Mouse (Mus musculus) lung, embryonic 14.5 days (tissue): ENCODE results near the gene Dus1l. TPM values are rescaled to one million over a fixed set of nuclear protein-coding genes. Genes with fewer than 3 reads are reported as not detected.

Source experiments
- ATAC-seq: fragments of 200-750 bp; cut with Nextera tagmentation; 2 replicates; pipeline ENCODE4 v1.8.0; 2017; ENCODE audit warnings: mild to moderate bottlenecking, moderate TSS enrichment, moderate library complexity; ENCODE audit not compliant: insufficient read depth
- DNase-seq: peaks from one replicate; pipeline ENCODE4 v3.0.0-alpha.2; 2015
- H3K27ac ChIP-seq: fragments of 300-500 bp; sonication (generic); 2 replicates; pipeline ENCODE4 v1.5.1; 2014; ENCODE audit warnings: low read depth, mild to moderate bottlenecking, moderate library complexity
- H3K27me3 ChIP-seq: fragments of 300-500 bp; sonication (generic); 2 replicates; pipeline ENCODE4 v1.6.1; 2014; ENCODE audit warnings: low read length, control low read depth; ENCODE audit not compliant: insufficient read depth
- H3K36me3 ChIP-seq: fragments of 300-500 bp; sonication (generic); 2 replicates; pipeline ENCODE4 v1.6.1; 2014; ENCODE audit warnings: control low read depth; ENCODE audit not compliant: insufficient read depth
- H3K4me1 ChIP-seq: fragments of 300-500 bp; sonication (generic); 2 replicates; pipeline ENCODE4 v1.6.1; 2014; ENCODE audit warnings: antibody characterized with exemption, control low read depth; ENCODE audit not compliant: insufficient read depth
- H3K4me2 ChIP-seq: fragments of 300-500 bp; sonication (generic); 2 replicates; pipeline ENCODE4 v1.6.1; 2014; ENCODE audit warnings: mild to moderate bottlenecking
- H3K4me3 ChIP-seq: fragments of 300-500 bp; sonication (generic); 2 replicates; pipeline ENCODE4 v1.5.1; 2014; ENCODE audit warnings: low read depth, low read length
- H3K9ac ChIP-seq: fragments of 300-500 bp; sonication (generic); 2 replicates; pipeline ENCODE4 v1.6.1; 2014
- H3K9me3 ChIP-seq: fragments of 300-500 bp; sonication (generic); 2 replicates; pipeline ENCODE4 v1.6.1; 2016; ENCODE audit warnings: low read depth, low read length, control low read depth
- CTCF ChIP-seq: IDR thresholded peaks from 2 replicates; pipeline ENCODE4 v1.5.1; 2016; ENCODE audit warnings: antibody characterized with exemption, low read depth
- WGBS: fragments of 180-500 bp; shearing (Covaris S2); extraction: QIAGEN DNeasy Blood & Tissue Kit; methylation state at CpG from one replicate; pipeline ENCODE4 v1.1.7; 2014; 5-methylcytosine and 5-hydroxymethylcytosine counted together
- polyA plus RNA-seq: library from polyadenylated mRNA; unstranded; fragments of >200 nt; fragmentation: Nextera tagmentation; extraction: Ambion mirVana; gene quantifications from 2 replicates; pipeline ENCODE4 v1.2.1, GENCODE M21; 2014

The Dus1l gene
- polyA plus RNA-seq, 1 experiment from 2014 or later = 87.4 TPM

GRCm38 (mm10) chr11:120829757-120830532 is 33.7 kb upstream of the Dus1l start:
- Histone ChIP-seq H3K36me3 (no peaks in the 10 kb centered on the region), H3K4me1 (peaks cover 12% of the 10 kb centered on the region), H3K9ac (no peak overlapping the region), H3K27me3 (no peaks in the 10 kb centered on the region), H3K4me3 (no peak overlapping the region), H3K27ac (no peak overlapping the region), H3K9me3 (no peaks in the 10 kb centered on the region), H3K4me2 (no peak overlapping the region)
- no peak for DNase-seq
- TF ChIP-seq CTCF = no peak
- ATAC-seq = no peak
- 80% methylated on average over 10 of the region's 10 CpGs for WGBS

DNA sequence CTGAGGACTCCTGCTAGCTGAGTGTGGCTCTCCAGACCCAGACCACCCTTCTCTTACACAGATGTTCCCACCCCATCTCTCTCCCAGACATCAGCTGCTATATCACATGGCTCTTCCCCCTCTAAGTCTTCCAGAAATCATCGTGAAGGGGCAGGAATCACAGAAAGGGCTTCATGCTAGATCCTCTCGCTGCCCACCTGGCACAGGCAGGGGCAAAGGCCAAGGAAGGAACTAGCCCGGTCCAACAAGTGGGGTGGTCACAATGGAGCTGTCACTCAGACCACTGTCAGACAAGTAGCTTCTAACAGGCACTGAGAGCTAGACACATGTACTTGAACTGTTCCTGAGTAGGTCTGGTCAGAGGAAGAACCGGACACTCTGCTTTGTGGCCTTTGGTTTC is 32.2 kb upstream of the Dus1l start:
- DNase-seq = no peak
- H3K27ac ChIP-seq = no peak overlapping the region
- 65% methylated on average over 4 of the region's 4 CpGs for WGBS
- no peaks in the 10 kb centered on the region for H3K9me3 ChIP-seq
- H3K4me3 ChIP-seq = no peak overlapping the region
- H3K27me3 ChIP-seq = no peaks in the 10 kb centered on the region
- no peak overlapping the region for H3K4me2 ChIP-seq
- H3K9ac ChIP-seq = 0 out of 2 replicates have a peak overlapping the region, but pooled peaks have one; percentile 20
- H3K4me1 ChIP-seq = peaks cover 9% of the 10 kb centered on the region
- no peaks in the 10 kb centered on the region for H3K36me3 ChIP-seq
- ATAC-seq = no peak
- TF ChIP-seq CTCF = no peak

DNA sequence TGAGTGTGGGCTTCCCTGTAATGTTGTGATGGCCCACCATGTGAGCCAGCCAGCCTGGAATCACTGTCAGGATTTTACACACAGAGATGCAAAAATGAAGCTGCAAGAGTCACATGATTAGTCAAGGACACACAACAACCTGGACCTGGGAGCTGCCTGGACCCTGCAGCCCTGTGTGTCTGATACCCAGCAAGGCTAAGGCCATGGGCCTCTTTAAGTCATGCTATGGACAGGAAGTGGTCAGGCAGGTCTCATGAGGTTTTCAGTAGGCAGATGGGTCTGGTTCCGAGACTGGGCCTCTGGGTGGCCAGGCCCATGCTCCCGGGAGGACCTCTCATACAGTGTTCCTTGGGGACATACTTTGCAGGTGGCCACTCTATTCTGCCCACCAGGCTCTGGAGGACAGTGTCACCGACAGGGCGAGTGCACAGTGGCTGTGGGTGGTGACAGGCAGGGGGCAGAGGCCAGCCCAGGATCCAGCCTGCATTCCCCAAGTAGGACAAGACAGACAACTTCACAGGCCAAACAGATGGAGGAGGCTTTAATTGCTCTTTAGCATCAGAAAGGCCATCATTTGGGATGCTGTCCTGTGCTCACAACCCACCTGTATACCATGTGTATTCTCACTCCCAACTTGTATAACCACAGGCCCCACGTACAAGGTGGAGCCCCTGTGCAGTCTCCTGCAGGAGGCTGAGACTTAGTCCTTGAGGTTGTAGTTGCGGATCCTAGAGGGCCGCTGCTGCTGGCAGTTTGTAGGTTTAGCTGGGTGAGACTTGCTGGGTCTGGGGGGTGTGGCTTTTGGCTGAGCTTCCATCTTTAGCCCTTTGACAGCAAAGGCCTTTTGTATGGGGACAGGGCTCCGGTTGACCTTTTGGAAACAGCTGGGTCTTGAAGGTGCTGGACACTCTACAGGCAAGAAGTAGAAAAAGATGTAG is 30.1 kb upstream of the Dus1l start:
- no peak overlapping the region for H3K4me2 ChIP-seq
- no peak for DNase-seq
- peaks cover 19% of the 10 kb centered on the region for H3K4me1 ChIP-seq
- no peak for TF ChIP-seq CTCF
- 78% methylated on average over 8 of the region's 8 CpGs for WGBS
- no peaks in the 10 kb centered on the region for H3K9me3 ChIP-seq
- H3K4me3 ChIP-seq = no peak overlapping the region
- H3K9ac ChIP-seq = no peak overlapping the region
- no peak for ATAC-seq
- H3K27ac ChIP-seq = peak overlapping the region; percentile 97; the same call in 1 of the 2 replicates
- H3K36me3 ChIP-seq = peaks cover 14% of the 10 kb centered on the region
- no peaks in the 10 kb centered on the region for H3K27me3 ChIP-seq

GRCm38 (mm10) chr11:120825289-120825863 is 29.2 kb upstream of the Dus1l start:
- no peaks in the 10 kb centered on the region for H3K27me3 ChIP-seq
- H3K4me1 ChIP-seq = peaks cover 19% of the 10 kb centered on the region
- H3K4me3 ChIP-seq = peak overlapping the region; percentile 89
- no peak for ATAC-seq
- H3K36me3 ChIP-seq = peaks cover 23% of the 10 kb centered on the region
- no peaks in the 10 kb centered on the region for H3K9me3 ChIP-seq
- peak overlapping the region; percentile 97 for H3K27ac ChIP-seq
- peak overlapping the region; percentile 97 for H3K4me2 ChIP-seq
- no peak for TF ChIP-seq CTCF
- H3K9ac ChIP-seq = peak overlapping the region; percentile 90
- no peak for DNase-seq
- WGBS = 35% methylated on average over 4 of the region's 4 CpGs

GRCm38 (mm10) chr11:120824787-120825288 is 28.6 kb upstream of the Dus1l start:
- Histone ChIP-seq H3K9me3 (no peaks in the 10 kb centered on the region), H3K27ac (peak overlapping the region; percentile 97), H3K4me2 (peak overlapping the region; percentile 97), H3K9ac (peak overlapping the region; percentile 90), H3K4me1 (peaks cover 19% of the 10 kb centered on the region), H3K36me3 (peaks cover 29% of the 10 kb centered on the region), H3K4me3 (peak overlapping the region; percentile 89), H3K27me3 (no peaks in the 10 kb centered on the region)
- no peak for DNase-seq
- ATAC-seq = peak; percentile 13
- WGBS = 1% methylated on average over 21 of the region's 21 CpGs
- TF ChIP-seq CTCF = no peak

DNA sequence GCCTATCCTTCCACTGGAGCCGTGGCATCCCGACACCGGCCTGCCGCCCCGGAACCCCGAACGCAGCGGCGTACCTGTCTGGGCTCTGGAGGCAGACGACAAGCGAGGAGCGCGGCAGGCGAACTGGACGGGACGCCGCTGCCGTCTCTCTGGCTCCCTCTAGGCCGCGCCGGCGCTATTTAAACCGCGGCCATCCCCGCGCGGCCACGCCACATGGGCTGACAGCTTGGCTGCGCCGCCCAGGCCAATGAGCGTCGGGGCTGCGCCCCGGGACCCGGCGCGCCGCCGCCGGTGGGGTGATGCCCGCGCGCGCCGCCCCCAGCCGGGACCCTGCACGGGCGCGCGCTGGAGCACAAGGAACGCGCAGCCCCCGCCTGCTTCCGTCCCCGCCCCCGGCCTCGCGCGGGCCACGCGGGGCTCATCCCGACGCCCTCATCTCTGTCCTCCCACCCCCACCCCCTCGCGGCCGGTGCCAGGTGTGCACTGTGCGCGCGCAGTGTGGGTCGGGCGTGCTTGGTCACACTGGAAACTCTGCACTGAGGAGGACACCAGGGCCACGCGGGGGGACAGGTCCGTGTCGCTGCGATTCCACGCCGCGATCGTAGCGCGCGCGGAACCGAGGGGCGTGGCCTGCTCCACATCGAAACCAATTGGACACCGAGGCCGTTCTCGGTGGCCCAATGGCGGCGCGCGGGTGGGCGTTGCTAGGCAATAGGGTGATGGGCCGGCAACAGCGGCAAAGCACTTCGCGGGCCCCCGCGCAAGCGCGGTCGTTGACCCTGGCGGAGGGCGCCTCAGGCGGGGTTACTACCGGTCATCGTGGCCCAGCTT is 28.0 kb upstream of the Dus1l start, which contains the start of gene Fasn:
Gene Fasn, minus strand, starts transcription at position 592 of the 831 bp plus-strand sequence.
- peaks cover 19% of the 10 kb centered on the region for H3K4me1 ChIP-seq
- WGBS = 0% methylated on average over 102 of the region's 109 CpGs
- ATAC-seq (peak; percentile 92), DNase-seq (peak; percentile 99)
- no peaks in the 10 kb centered on the region for H3K27me3 ChIP-seq
- peaks cover 35% of the 10 kb centered on the region for H3K36me3 ChIP-seq
- TF ChIP-seq CTCF = peak; percentile 57
- H3K27ac ChIP-seq = peak within 1 kb of the TSS; percentile 97
- H3K9ac ChIP-seq = peak within 1 kb of the TSS; percentile 90
- H3K9me3 ChIP-seq = no peaks in the 10 kb centered on the region
- H3K4me2 ChIP-seq = peak within 1 kb of the TSS; percentile 97
- H3K4me3 ChIP-seq = peak within 1 kb of the TSS; percentile 89
